Mouse (Mus musculus) heart, embryonic 11.5 days (tissue): ENCODE measurements around the gene Ddx10. TPM values are rescaled to one million over a fixed set of nuclear protein-coding genes. Genes with fewer than 3 reads are reported as not detected.

Experiments
- ATAC-seq: fragments of 200-750 bp; cut with Nextera tagmentation; replicated peaks from 2 replicates; pipeline ENCODE4 v1.8.0; 2017; ENCODE audit warnings: moderate library complexity; ENCODE audit not compliant: insufficient number of reproducible peaks, low FRiP score, low TSS enrichment
- H3K27ac ChIP-seq: fragments of 300-500 bp; sonication (generic); 2 replicates; pipeline ENCODE4 v1.5.1; 2014; ENCODE audit warnings: mild to moderate bottlenecking, low read depth, low read length
- H3K27me3 ChIP-seq: fragments of 300-500 bp; sonication (generic); 2 replicates; pipeline ENCODE4 v1.6.1; 2014; ENCODE audit warnings: mild to moderate bottlenecking, low read length, mixed read lengths; ENCODE audit not compliant: control insufficient read depth, insufficient read depth
- H3K36me3 ChIP-seq: fragments of 300-500 bp; sonication (generic); 2 replicates; pipeline ENCODE4 v1.6.1; 2014; ENCODE audit warnings: mild to moderate bottlenecking, low read length, moderate library complexity, mixed read lengths; ENCODE audit not compliant: control insufficient read depth, insufficient read depth
- H3K4me1 ChIP-seq: fragments of 300-500 bp; sonication (generic); 2 replicates; pipeline ENCODE4 v1.6.1; 2014; ENCODE audit warnings: low read length; ENCODE audit not compliant: control insufficient read depth, insufficient read depth
- H3K4me2 ChIP-seq: fragments of 300-500 bp; sonication (generic); 2 replicates; pipeline ENCODE4 v1.6.1; 2014; ENCODE audit warnings: mild to moderate bottlenecking, moderate library complexity
- H3K4me3 ChIP-seq: fragments of 300-500 bp; sonication (generic); 2 replicates; pipeline ENCODE4 v1.5.1; 2014; ENCODE audit warnings: low read depth, low read length
- H3K9ac ChIP-seq: fragments of 300-500 bp; sonication (generic); 2 replicates; pipeline ENCODE4 v1.6.1; 2014; ENCODE audit warnings: mild to moderate bottlenecking, low read depth, low read length, moderate library complexity
- H3K9me3 ChIP-seq: fragments of 300-500 bp; sonication (generic); replicated peaks from 2 replicates; pipeline ENCODE4 v1.6.1; 2016; ENCODE audit warnings: low read length; ENCODE audit not compliant: control insufficient read depth
- WGBS: fragments of 180-500 bp; shearing (Covaris S2); extraction: QIAGEN DNeasy Blood & Tissue Kit; methylation state at CpG from one replicate; pipeline ENCODE4 v1.1.7; 2014; ENCODE audit not compliant: insufficient replicate concordance; 5-methylcytosine and 5-hydroxymethylcytosine counted together
- polyA plus RNA-seq: library from polyadenylated mRNA; unstranded; fragments of >200 nt; fragmentation: Nextera tagmentation; extraction: Ambion mirVana; gene quantifications from 2 replicates; pipeline ENCODE4 v1.2.1, GENCODE M21; 2014

Gene Ddx10
- polyA plus RNA-seq, 1 experiment from 2014 or later: 19.5 TPM

DNA sequence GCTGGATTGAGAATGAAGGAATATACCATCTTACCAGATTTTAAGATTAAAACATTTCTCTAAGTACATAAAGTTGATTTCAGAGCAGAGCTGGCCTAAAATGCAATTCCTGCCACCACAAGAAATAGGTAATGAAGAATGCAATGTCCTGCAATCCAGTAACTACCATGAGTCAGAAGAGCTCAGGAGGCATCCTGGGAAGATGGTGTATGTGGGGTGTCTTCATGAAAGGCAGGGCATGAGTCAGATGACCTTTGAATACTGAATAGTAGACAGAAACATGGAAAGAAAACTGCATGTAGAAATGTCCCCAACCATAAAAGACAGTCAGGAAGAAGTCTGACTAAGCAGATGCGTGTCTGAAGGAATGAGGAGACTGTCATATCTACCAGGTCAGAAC is 115.0 kb downstream of the Ddx10 start:
- no peaks in the 10 kb centered on the region for H3K27me3 ChIP-seq
- no peaks in the 10 kb centered on the region for H3K4me1 ChIP-seq
- no peak overlapping the region for H3K27ac ChIP-seq
- no peak overlapping the region for H3K9ac ChIP-seq
- no peak overlapping the region for H3K4me2 ChIP-seq
- WGBS: 81% methylated on average over 1 of the region's 1 CpGs
- no peak overlapping the region for H3K4me3 ChIP-seq
- ATAC-seq: no peak
- H3K9me3 ChIP-seq: no peaks in the 10 kb centered on the region
- no peaks in the 10 kb centered on the region for H3K36me3 ChIP-seq

DNA sequence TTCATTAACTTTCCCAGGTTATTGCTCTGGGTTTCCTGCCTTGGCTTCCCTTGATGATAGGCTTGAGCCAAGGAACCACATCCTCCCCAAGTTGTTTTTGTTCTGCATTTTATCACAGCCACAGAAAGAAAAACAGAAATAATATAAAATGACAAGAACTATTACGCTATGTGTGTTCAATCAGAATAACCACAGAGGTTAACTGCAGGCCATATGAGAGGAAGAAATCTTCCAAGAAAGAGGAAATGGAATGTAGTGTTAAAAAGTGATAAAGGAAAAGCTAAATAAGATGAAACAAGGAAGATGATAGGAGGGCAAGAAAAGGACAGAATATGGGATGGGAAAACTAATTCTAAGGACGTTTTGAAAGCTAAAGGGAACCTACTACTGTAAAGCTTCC is 117.4 kb downstream of the Ddx10 start:
- WGBS: 71% methylated on average over 2 of the region's 2 CpGs
- Histone ChIP-seq H3K9ac (no peak overlapping the region), H3K4me3 (no peak overlapping the region), H3K27me3 (no peaks in the 10 kb centered on the region), H3K9me3 (no peaks in the 10 kb centered on the region), H3K4me2 (no peak overlapping the region), H3K27ac (no peak overlapping the region), H3K36me3 (no peaks in the 10 kb centered on the region), H3K4me1 (no peaks in the 10 kb centered on the region)
- ATAC-seq: no peak

DNA sequence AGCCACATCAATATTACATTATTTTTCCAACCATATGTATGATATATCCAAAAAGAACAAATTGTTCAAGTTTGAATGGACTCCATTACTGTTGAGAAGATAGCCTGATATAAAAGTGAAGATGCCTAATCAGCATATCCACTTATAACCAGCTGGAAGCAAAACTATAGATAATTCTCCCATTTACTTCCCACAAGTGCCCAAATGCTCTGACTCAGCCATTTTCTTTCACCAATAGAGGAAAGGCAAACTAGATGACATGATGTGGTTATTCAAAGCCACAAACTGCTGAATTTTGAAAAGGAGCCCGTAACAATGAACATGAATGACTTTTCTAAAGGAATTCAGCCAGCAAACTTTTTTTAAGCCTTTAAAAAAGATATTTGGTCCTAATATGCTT is 146.8 kb downstream of the Ddx10 start:
- no peak overlapping the region for H3K4me3 ChIP-seq
- H3K4me1 ChIP-seq: no peaks in the 10 kb centered on the region
- no peak overlapping the region for H3K9ac ChIP-seq
- H3K4me2 ChIP-seq: no peak overlapping the region
- ATAC-seq: no peak
- H3K27ac ChIP-seq: no peak overlapping the region
- H3K36me3 ChIP-seq: no peaks in the 10 kb centered on the region
- no peaks in the 10 kb centered on the region for H3K27me3 ChIP-seq
- no peaks in the 10 kb centered on the region for H3K9me3 ChIP-seq
- 95% methylated on average over 1 of the region's 1 CpGs for WGBS

- no peaks in the 10 kb centered on the region for H3K4me1 ChIP-seq
- H3K9ac ChIP-seq: no peak overlapping the region
- H3K36me3 ChIP-seq: no peaks in the 10 kb centered on the region
- WGBS: 83% methylated on average over 5 of the region's 5 CpGs
- H3K9me3 ChIP-seq: no peaks in the 10 kb centered on the region
- no peak overlapping the region for H3K27ac ChIP-seq
- H3K27me3 ChIP-seq: no peaks in the 10 kb centered on the region
- no peak overlapping the region for H3K4me3 ChIP-seq
- ATAC-seq: no peak
- H3K4me2 ChIP-seq: no peak overlapping the region
Measured at GRCm38 (mm10) chr9:53095319-53096165, 152.3 kb downstream of the Ddx10 start.

DNA sequence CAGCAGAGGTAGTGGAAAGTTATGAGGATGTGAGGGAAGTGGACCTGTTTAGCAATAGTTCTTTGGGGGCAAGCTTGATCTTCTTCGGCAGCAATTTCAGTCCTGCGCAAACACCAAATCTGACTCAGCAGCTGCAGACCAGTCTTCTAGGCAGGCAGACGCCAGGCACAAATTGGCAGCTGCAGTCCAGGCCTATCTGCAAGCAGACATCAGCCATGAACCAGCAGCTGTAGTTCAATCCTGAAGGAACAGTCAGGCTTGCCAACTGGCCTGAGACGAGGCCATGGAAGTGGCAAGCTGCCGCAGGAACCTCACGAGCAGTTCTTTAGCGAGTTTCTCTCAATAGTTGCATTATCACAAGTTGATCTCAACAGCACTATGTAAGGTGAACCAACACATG is 153.3 kb downstream of the Ddx10 start:
- no peak overlapping the region for H3K4me3 ChIP-seq
- H3K36me3 ChIP-seq: no peaks in the 10 kb centered on the region
- no peak overlapping the region for H3K9ac ChIP-seq
- no peak overlapping the region for H3K27ac ChIP-seq
- H3K9me3 ChIP-seq: no peaks in the 10 kb centered on the region
- H3K4me2 ChIP-seq: no peak overlapping the region
- no peak for ATAC-seq
- H3K4me1 ChIP-seq: no peaks in the 10 kb centered on the region
- WGBS: 87% methylated on average over 7 of the region's 7 CpGs
- H3K27me3 ChIP-seq: no peaks in the 10 kb centered on the region

GRCm38 (mm10) chr9:53077626-53078025 is 170.2 kb downstream of the Ddx10 start:
- Histone ChIP-seq H3K27me3 (no peaks in the 10 kb centered on the region), H3K4me2 (no peak overlapping the region), H3K4me3 (no peak overlapping the region), H3K27ac (no peak overlapping the region), H3K9me3 (no peaks in the 10 kb centered on the region), H3K36me3 (no peaks in the 10 kb centered on the region), H3K4me1 (0 out of 2 replicates have a peak, but pooled peaks cover 7% of the 10 kb centered on the region), H3K9ac (no peak overlapping the region)
- 67% methylated on average over 3 of the region's 3 CpGs for WGBS
- ATAC-seq: no peak

- no peak overlapping the region for H3K9ac ChIP-seq
- no peak for ATAC-seq
- H3K36me3 ChIP-seq: no peaks in the 10 kb centered on the region
- H3K4me3 ChIP-seq: no peak overlapping the region
- no peak overlapping the region for H3K27ac ChIP-seq
- H3K4me2 ChIP-seq: no peak overlapping the region
- no peaks in the 10 kb centered on the region for H3K9me3 ChIP-seq
- 0 out of 2 replicates have a peak, but pooled peaks cover 7% of the 10 kb centered on the region for H3K4me1 ChIP-seq
- no peaks in the 10 kb centered on the region for H3K27me3 ChIP-seq
- WGBS: 78% methylated on average over 3 of the region's 3 CpGs
Measured at GRCm38 (mm10) chr9:53075931-53076330, 171.9 kb downstream of the Ddx10 start.

DNA sequence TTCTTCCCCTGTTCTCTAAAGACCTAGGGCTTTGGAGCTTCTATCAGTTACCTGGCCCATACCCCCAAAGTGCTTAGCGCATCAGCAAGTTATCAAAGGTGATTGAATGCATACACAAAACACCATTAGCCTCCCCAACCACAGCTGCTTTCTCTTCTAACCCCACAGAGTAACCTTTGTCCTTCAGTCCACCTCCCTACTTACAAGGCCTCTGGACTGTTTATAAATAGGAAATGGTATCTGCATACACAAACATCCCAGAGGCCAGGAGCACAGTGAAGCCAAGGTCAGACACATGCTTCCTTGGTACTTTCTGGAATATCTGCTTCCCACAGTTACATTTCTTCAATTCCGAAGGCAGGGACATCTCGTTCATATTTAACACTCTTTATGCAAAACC is 173.4 kb downstream of the Ddx10 start:
- Histone ChIP-seq H3K4me3 (no peak overlapping the region), H3K9ac (no peak overlapping the region), H3K9me3 (no peaks in the 10 kb centered on the region), H3K27ac (0 out of 2 replicates have a peak overlapping the region, but pooled peaks have one; percentile 6), H3K4me1 (0 out of 2 replicates have a peak, but pooled peaks cover 7% of the 10 kb centered on the region), H3K36me3 (no peaks in the 10 kb centered on the region), H3K27me3 (no peaks in the 10 kb centered on the region), H3K4me2 (no peak overlapping the region)
- no peak for ATAC-seq
- 70% methylated on average over 3 of the region's 3 CpGs for WGBS
